Comparison of ENCODE assay signal across 8 mouse cellular contexts in genomic region chr9:67042813-67043207, GRCm38 (mm10). TPM values are rescaled to one million over a fixed set of nuclear protein-coding genes. Genes with fewer than 3 reads are reported as not detected.
A peak's percentile ranks its signal among the peaks of the same experiment; 100 is the strongest.
DNase-seq lines count a peak whose midpoint lies in the region; ATAC-seq and TF ChIP-seq lines count a peak whose summit lies in the region.

No protein-coding gene starts in this region.

- peak overlapping the region; percentile 91; the same call in 1 of the 2 replicates for H3K4me3 ChIP-seq in liver, adult 2 months (ENCODE audit: insufficient read depth, low read depth, low read length)
- H3K4me3 ChIP-seq in embryonic facial prominence, embryonic 14.5 days (ENCODE audit: low read depth, low read length), result peak overlapping the region; percentile 73
- peak overlapping the region; percentile 81 for H3K4me3 ChIP-seq in intestine, postnatal 0 days (ENCODE audit: low read depth, low read length)
- peak overlapping the region; percentile 84 for H3K4me3 ChIP-seq in neural tube, embryonic 14.5 days (ENCODE audit: low read depth, low read length)

- H3K79me2 ChIP-seq in liver, adult 2 months (ENCODE audit: control insufficient read depth, insufficient read depth, low read length), result peaks cover 23% of the 10 kb centered on the region; the same call in 1 of the 2 replicates

- H3K27me3 ChIP-seq in liver, adult 2 months (ENCODE audit: control insufficient read depth, insufficient read depth, low read length), result peaks cover 9% of the 10 kb centered on the region; the same call in 1 of the 2 replicates
- H3K27me3 ChIP-seq in embryonic facial prominence, embryonic 14.5 days (replicated peaks; ENCODE audit: control insufficient read depth, insufficient read depth, low read length), result no peaks in the 10 kb centered on the region
- H3K27me3 ChIP-seq in intestine, postnatal 0 days (replicated peaks; ENCODE audit: control insufficient read depth, insufficient read depth, low read length), result no peaks in the 10 kb centered on the region
- peaks cover 9% of the 10 kb centered on the region for H3K27me3 ChIP-seq in neural tube, embryonic 14.5 days (ENCODE audit: control insufficient read depth, insufficient read depth, low read length)

- no peaks in the 10 kb centered on the region for H3K9me3 ChIP-seq in embryonic facial prominence, embryonic 14.5 days (ENCODE audit: control insufficient read depth, low read length)
- H3K9me3 ChIP-seq in intestine, postnatal 0 days (ENCODE audit: control insufficient read depth), result no peaks in the 10 kb centered on the region
- H3K9me3 ChIP-seq in neural tube, embryonic 14.5 days (ENCODE audit: control insufficient read depth, low read length), result no peaks in the 10 kb centered on the region

- H3K9ac ChIP-seq in liver, adult 2 months (ENCODE audit: low read depth, low read length), result peak overlapping the region; percentile 92
- peak overlapping the region; percentile 82 for H3K9ac ChIP-seq in embryonic facial prominence, embryonic 14.5 days (ENCODE audit: low read depth, low read length)
- peak overlapping the region; percentile 75 for H3K9ac ChIP-seq in intestine, postnatal 0 days (ENCODE audit: low read depth, low read length)
- H3K9ac ChIP-seq in neural tube, embryonic 14.5 days (replicated peaks; ENCODE audit: low read depth, low read length), result peak overlapping the region; percentile 92

- H3K36me3 ChIP-seq in liver, adult 2 months (ENCODE audit: control insufficient read depth, insufficient read depth, low read length), result no peaks in the 10 kb centered on the region
- peaks cover 27% of the 10 kb centered on the region for H3K36me3 ChIP-seq in embryonic facial prominence, embryonic 14.5 days (ENCODE audit: control insufficient read depth, insufficient read depth, low read length)
- H3K36me3 ChIP-seq in intestine, postnatal 0 days (ENCODE audit: control insufficient read depth, insufficient read depth), result no peaks in the 10 kb centered on the region
- H3K36me3 ChIP-seq in neural tube, embryonic 14.5 days (ENCODE audit: control insufficient read depth, insufficient read depth, low read length), result no peaks in the 10 kb centered on the region

- TF ChIP-seq POLR2A in liver, adult 2 months (IDR thresholded peaks at IDR 0.05; ENCODE audit: extremely low read depth, insufficient read depth, low read length), result no peak

- H3K27ac ChIP-seq in liver, adult 2 months (replicated peaks; ENCODE audit: insufficient read depth, low read depth, low read length), result peak overlapping the region; percentile 68
- H3K27ac ChIP-seq in embryonic facial prominence, embryonic 14.5 days (replicated peaks; ENCODE audit: low read depth, low read length), result peak overlapping the region; percentile 87; the same call in 1 of the 2 replicates
- peak overlapping the region; percentile 91 for H3K27ac ChIP-seq in intestine, postnatal 0 days (ENCODE audit: low read depth, low read length)
- H3K27ac ChIP-seq in neural tube, embryonic 14.5 days (ENCODE audit: low read depth, low read length), result peak overlapping the region; percentile 91; the same call in 1 of the 2 replicates

- peaks cover 18% of the 10 kb centered on the region for H3K4me1 ChIP-seq in liver, adult 2 months (ENCODE audit: control insufficient read depth, insufficient read depth, low read length)
- peaks cover 28% of the 10 kb centered on the region for H3K4me1 ChIP-seq in embryonic facial prominence, embryonic 14.5 days (ENCODE audit: control insufficient read depth, insufficient read depth, low read length)
- H3K4me1 ChIP-seq in intestine, postnatal 0 days (replicated peaks; ENCODE audit: control insufficient read depth, insufficient read depth, low read length), result peaks cover 9% of the 10 kb centered on the region
- peaks cover 26% of the 10 kb centered on the region for H3K4me1 ChIP-seq in neural tube, embryonic 14.5 days (ENCODE audit: control insufficient read depth, insufficient read depth, low read length)

- no peak for ATAC-seq in embryonic facial prominence, embryonic 14.5 days (ENCODE audit: low read depth)
- ATAC-seq in intestine, postnatal 0 days, result no peak
- no peak for ATAC-seq in neural tube, embryonic 14.5 days (ENCODE audit: low read depth)

- peak overlapping the region; percentile 83 for H3K4me2 ChIP-seq in embryonic facial prominence, embryonic 14.5 days (ENCODE audit: low read depth, low read length)
- H3K4me2 ChIP-seq in intestine, postnatal 0 days (replicated peaks; ENCODE audit: low read depth), result peak overlapping the region; percentile 81
- H3K4me2 ChIP-seq in neural tube, embryonic 14.5 days (ENCODE audit: low read depth, low read length), result peak overlapping the region; percentile 74

- no peak for TF ChIP-seq CTCF in liver, adult 2 months (IDR thresholded peaks at IDR 0.05; ENCODE audit: low read depth, low read length)
- no peak for TF ChIP-seq CTCF in intestine, postnatal 0 days (IDR thresholded peaks at IDR 0.05; ENCODE audit: low read depth)

- WGBS in liver, adult 2 months, result 13% methylated on average over 6 of the region's 6 CpGs
- 16% methylated on average over 6 of the region's 6 CpGs for WGBS in embryonic facial prominence, embryonic 14.5 days
- WGBS in intestine, postnatal 0 days, result 11% methylated on average over 6 of the region's 6 CpGs
- 19% methylated on average over 6 of the region's 6 CpGs for WGBS in neural tube, embryonic 14.5 days

- no peak for DNase-seq in liver, adult 2 months (ENCODE audit: extremely low read depth, low read depth, low spot score)
- no peak for DNase-seq in liver
- DNase-seq in embryonic facial prominence, embryonic 14.5 days (ENCODE audit: low spot score), result no peak
- no peak for DNase-seq in right cerebral cortex, postnatal 10 days (ENCODE audit: low spot score in 2 of 2)
- no peak for DNase-seq in embryo, embryonic 11 days
- no peak for DNase-seq in spleen, postnatal 10 days (ENCODE audit: low spot score in 2 of 2)

RNA-seq across cellular contexts. Expression of gene Tpm1, which starts 6.4 kb away (rescaled TPM):
- 26.0 and 35.0 TPM in 2 replicates for total RNA-seq in liver, adult 2 months (2014; rRNA removed)
- 16.1 and 17.6 TPM in 2 replicates for polyA plus RNA-seq in liver, adult 2 months (2012; rRNA removed)
- polyA plus RNA-seq in embryonic facial prominence, embryonic 14.5 days (2014; fragmentation: Nextera tagmentation; extraction: Ambion mirVana), result 985 and 1,264 TPM in 2 replicates
- 1,318 and 1,424 TPM in 2 replicates for polyA plus RNA-seq in intestine, postnatal 0 days (2015; fragmentation: Nextera tagmentation; extraction: Ambion mirVana)
- 139 and 205 TPM in 2 replicates for polyA plus RNA-seq in neural tube, embryonic 14.5 days (2014; fragmentation: Nextera tagmentation; extraction: Ambion mirVana)
